In genomic region chr11:101919660-101920059, GRCm38 (mm10) we compare ENCODE assay signal across 9 mouse cellular contexts. TPM values are rescaled to one million over a fixed set of nuclear protein-coding genes. Genes with fewer than 3 reads are reported as not detected.
DNase-seq lines count a peak whose midpoint lies in the region; ATAC-seq and TF ChIP-seq lines count a peak whose summit lies in the region.
"Had no signal": no experiment of that assay in that cellular context is flagged by ENCODE, and none has a peak within 500 bp of the region (broad histone marks: within the 10 kb centered on the region; RNA-seq: fewer than 3 reads in every experiment).

No protein-coding gene starts in this region.

- no peak overlapping the region for H3K27ac ChIP-seq in bone marrow macrophage, adult 2 months (ENCODE audit: insufficient read depth, low read depth, low read length)
- H3K27ac ChIP-seq in embryonic facial prominence, embryonic 15.5 days (replicated peaks), result no peak overlapping the region
- H3K27ac ChIP-seq in liver, embryonic 14.5 days, result no peak overlapping the region
- H3K27ac ChIP-seq: limb, embryonic 12.5 days had no signal

- H3K4me3 ChIP-seq in E14TG2a.4 (replicated peaks; ENCODE audit: low read length), result no peak overlapping the region
- no peak overlapping the region for H3K4me3 ChIP-seq in bone marrow macrophage, adult 2 months (ENCODE audit: insufficient read depth, low read length)
- no peak overlapping the region for H3K4me3 ChIP-seq in embryonic facial prominence, embryonic 15.5 days (replicated peaks)
- H3K4me3 ChIP-seq in liver, embryonic 14.5 days (ENCODE audit: insufficient read depth in 1 of 2, low read depth in 2 of 2, low read length in 2 of 2), result no peak overlapping the region
- H3K4me3 ChIP-seq: limb, embryonic 12.5 days had no signal

- DNase-seq in heart, adult 9 months (ENCODE audit: low spot score in 2 of 2), result peak; percentile 65 to 83
- peak; percentile 86 for DNase-seq in kidney, postnatal 14 days
- peak; percentile 30 to 49 (median 36) for DNase-seq in liver, embryonic 14.5 days (ENCODE audit: low read depth in 3 of 3, low spot score in 3 of 3)
- peak; percentile 54 for DNase-seq in retina, adult 2 months (ENCODE audit: low read depth, low spot score)
- DNase-seq in thymus, postnatal 10 days (ENCODE audit: low spot score in 2 of 2), result peak; percentile 8 to 57

- no peaks in the 10 kb centered on the region for H3K36me3 ChIP-seq in E14TG2a.4 (ENCODE audit: insufficient read depth, low read length)
- H3K36me3 ChIP-seq in embryonic facial prominence, embryonic 15.5 days, result no peaks in the 10 kb centered on the region
- no peaks in the 10 kb centered on the region for H3K36me3 ChIP-seq in liver, embryonic 14.5 days (replicated peaks; ENCODE audit: control insufficient read depth, insufficient read depth, low read depth)
- H3K36me3 ChIP-seq: limb, embryonic 12.5 days had no signal

- no peak for TF ChIP-seq POLR2A in bone marrow macrophage, adult 2 months (IDR thresholded peaks at IDR 0.05; ENCODE audit: borderline replicate concordance, low read depth, low read length)

- peaks cover 21% of the 10 kb centered on the region for H3K4me1 ChIP-seq in E14TG2a.4 (replicated peaks; ENCODE audit: low read depth, low read length)
- no peaks in the 10 kb centered on the region for H3K4me1 ChIP-seq in bone marrow macrophage, adult 2 months (ENCODE audit: control insufficient read depth, insufficient read depth, low read length)
- H3K4me1 ChIP-seq in embryonic facial prominence, embryonic 15.5 days, result peaks cover 13% of the 10 kb centered on the region
- H3K4me1 ChIP-seq in liver, embryonic 14.5 days (replicated peaks; ENCODE audit: control insufficient read depth in 2 of 2, insufficient read depth in 2 of 2, low read length in 1 of 2), result no peaks in the 10 kb centered on the region
- H3K4me1 ChIP-seq: limb, embryonic 12.5 days had no signal

- ATAC-seq in embryonic facial prominence, embryonic 15.5 days (ENCODE audit: insufficient number of reproducible peaks, low FRiP score, low TSS enrichment, low read depth), result peak; percentile 32; the same call in 1 of the 2 replicates
- no peak for ATAC-seq in liver, embryonic 14.5 days (ENCODE audit: insufficient read depth)

- no peak overlapping the region for H3K9ac ChIP-seq in embryonic facial prominence, embryonic 15.5 days
- H3K9ac ChIP-seq in liver, embryonic 14.5 days (replicated peaks), result no peak overlapping the region
- H3K9ac ChIP-seq: limb, embryonic 12.5 days had no signal

- peaks cover 24% of the 10 kb centered on the region for H3K27me3 ChIP-seq in E14TG2a.4 (ENCODE audit: insufficient read depth, low read length)
- H3K27me3 ChIP-seq in embryonic facial prominence, embryonic 15.5 days, result peaks cover 16% of the 10 kb centered on the region; the same call in 1 of the 2 replicates
- H3K27me3 ChIP-seq in liver, embryonic 14.5 days (ENCODE audit: control insufficient read depth, insufficient read depth, low read length), result no peaks in the 10 kb centered on the region

- no peak overlapping the region for H3K4me2 ChIP-seq in embryonic facial prominence, embryonic 15.5 days (replicated peaks)
- H3K4me2 ChIP-seq in liver, embryonic 14.5 days (ENCODE audit: low read depth), result no peak overlapping the region
- H3K4me2 ChIP-seq: limb, embryonic 12.5 days had no signal

- TF ChIP-seq CTCF in E14TG2a.4 (conservative IDR thresholded peaks at IDR 0.05; ENCODE audit: low read length), result peak; percentile 94
- TF ChIP-seq CTCF in bone marrow macrophage, adult 2 months (IDR thresholded peaks at IDR 0.05; ENCODE audit: low read depth, low read length), result peak; percentile 64
- TF ChIP-seq CTCF in liver, embryonic 14.5 days (IDR thresholded peaks at IDR 0.05; ENCODE audit: low read depth), result peak; percentile 96

- H3K9me3 ChIP-seq in E14TG2a.4 (ENCODE audit: low read length), result no peaks in the 10 kb centered on the region
- no peaks in the 10 kb centered on the region for H3K9me3 ChIP-seq in embryonic facial prominence, embryonic 15.5 days (replicated peaks)
- no peaks in the 10 kb centered on the region for H3K9me3 ChIP-seq in liver, embryonic 14.5 days (ENCODE audit: control insufficient read depth, low read length)
- H3K9me3 ChIP-seq: limb, embryonic 12.5 days had no signal

- WGBS in embryonic facial prominence, embryonic 15.5 days, result 1% methylated on average over 6 of the region's 6 CpGs
- 0% methylated on average over 6 of the region's 6 CpGs for WGBS in liver, embryonic 14.5 days (ENCODE audit: insufficient replicate concordance)

- no peak for TF ChIP-seq EP300 in liver, embryonic 14.5 days (IDR thresholded peaks at IDR 0.05; ENCODE audit: low read depth)

RNA-seq across cellular contexts. Expression of gene Meox1, which starts 25.5 kb away (rescaled TPM):
- polyA plus RNA-seq in bone marrow macrophage, adult 2 months (2012; ENCODE audit: insufficient read depth, insufficient read length, missing spikeins), result not detected in 2 replicates
- 11.1 and 12.3 TPM in 2 replicates for polyA plus RNA-seq in embryonic facial prominence, embryonic 15.5 days (2015; fragmentation: Nextera tagmentation; extraction: Ambion mirVana)
- polyA plus RNA-seq in liver, embryonic 14.5 days (2012; rRNA removed), result 0.28 TPM in 2 replicates
- 0.28 and 0.36 TPM in 2 replicates for polyA plus RNA-seq in liver, embryonic 14.5 days (2014; fragmentation: Nextera tagmentation; extraction: Ambion mirVana)

RNA-seq across cellular contexts. Expression of gene Sost, which starts 47.2 kb away (rescaled TPM):
- not detected in 2 replicates for polyA plus RNA-seq in bone marrow macrophage, adult 2 months (2012; ENCODE audit: insufficient read depth, insufficient read length, missing spikeins)
- 0.23 and 0.49 TPM in 2 replicates for polyA plus RNA-seq in embryonic facial prominence, embryonic 15.5 days (2015; fragmentation: Nextera tagmentation; extraction: Ambion mirVana)
- polyA plus RNA-seq in liver, embryonic 14.5 days (2012; rRNA removed), result 0.04 and 0.12 TPM in 2 replicates
- polyA plus RNA-seq in liver, embryonic 14.5 days (2014; fragmentation: Nextera tagmentation; extraction: Ambion mirVana), result not detected in 2 replicates

Comparison
In these comparisons a context has a peak if more than half of its experiments do, and no peak if none do; other contexts are left out.
1. DNase-seq: peak in every context shown above with its lines; median percentile 86 in kidney, postnatal 14 days; 74 in heart, adult 9 months; 54 in retina, adult 2 months; 36 in liver, embryonic 14.5 days; 32 in thymus, postnatal 10 days.